Mouse (Mus musculus) cerebellum, adult 9-11 months (tissue): ENCODE results near the gene Hspa8.

Experiments used
- DNase-seq: peaks from one replicate; pipeline ENCODE4 v3.0.0; 2022

Hspa8 gene

DNA sequence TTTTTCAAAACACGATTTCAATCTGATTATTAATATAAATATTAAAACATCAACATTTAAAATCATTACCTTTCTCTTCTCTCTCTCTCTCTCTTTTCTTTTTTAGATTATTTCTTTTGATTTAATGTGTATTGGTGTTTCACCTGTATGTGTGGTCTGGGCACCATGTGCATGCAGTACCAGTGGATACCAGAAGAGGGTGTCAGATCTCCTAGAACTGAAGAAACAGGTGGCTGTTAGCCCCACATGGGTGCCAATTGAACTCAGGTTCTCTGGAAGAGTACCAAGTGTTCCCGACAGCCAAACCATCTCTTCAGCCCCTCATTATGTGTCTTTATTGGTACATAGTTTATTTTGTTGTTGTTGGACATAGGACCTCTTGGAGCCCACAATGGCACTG is 11.1 kb downstream of the Hspa8 start:
- no peak for DNase-seq

DNA sequence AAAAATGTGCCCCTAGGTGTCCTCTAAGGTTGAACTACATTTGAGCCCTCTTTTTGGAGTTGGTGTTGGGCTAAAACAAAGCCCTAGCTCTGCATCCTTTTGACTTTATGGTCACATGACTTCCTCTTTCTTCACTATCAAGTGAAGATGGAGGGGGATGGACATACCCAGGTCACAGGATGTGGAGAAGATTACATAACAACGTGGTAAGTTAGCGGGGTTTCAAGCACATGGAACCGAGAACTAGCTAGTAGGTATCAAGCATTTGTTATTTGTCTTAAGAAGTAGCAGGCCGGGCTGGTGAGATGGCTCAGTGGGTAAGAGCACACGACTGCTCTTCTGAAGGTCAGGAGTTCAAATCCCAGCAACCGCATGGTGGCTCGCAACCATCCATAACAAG is 13.3 kb downstream of the Hspa8 start:
- DNase-seq = no peak

DNA sequence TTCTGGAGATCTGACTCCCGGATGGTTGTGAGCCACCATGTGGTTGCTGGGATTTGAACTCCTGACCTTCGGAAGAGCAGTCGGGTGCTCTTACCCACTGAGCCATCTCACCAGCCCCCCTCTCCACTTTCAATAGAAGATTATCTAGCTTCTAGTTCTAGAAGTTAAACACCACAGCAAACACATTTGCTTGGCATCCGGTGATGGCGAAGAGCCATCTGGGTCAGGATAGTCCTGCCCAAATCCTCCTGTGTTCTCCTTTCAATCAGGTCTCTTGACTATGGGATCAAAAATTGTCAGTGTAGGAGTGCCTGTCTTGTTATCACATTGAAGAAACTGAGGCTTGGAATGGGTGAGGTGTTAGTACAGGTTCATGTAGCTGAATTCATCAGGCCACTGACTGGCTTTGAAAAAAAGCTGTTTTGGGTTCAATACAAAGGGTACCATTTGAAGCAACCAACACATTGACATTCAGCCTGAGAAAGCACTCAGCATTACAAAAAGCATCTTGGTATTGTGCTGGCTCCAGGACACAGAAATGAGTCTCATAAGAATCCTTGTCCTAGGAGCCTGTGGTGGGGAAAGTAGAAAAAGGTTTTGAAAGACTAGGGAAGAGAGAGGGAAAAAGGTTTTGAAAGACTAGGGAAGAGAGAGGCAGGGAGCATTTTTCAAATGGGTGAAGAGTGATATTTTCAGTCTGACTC is 16.7 kb downstream of the Hspa8 start:
- DNase-seq = no peak

DNA sequence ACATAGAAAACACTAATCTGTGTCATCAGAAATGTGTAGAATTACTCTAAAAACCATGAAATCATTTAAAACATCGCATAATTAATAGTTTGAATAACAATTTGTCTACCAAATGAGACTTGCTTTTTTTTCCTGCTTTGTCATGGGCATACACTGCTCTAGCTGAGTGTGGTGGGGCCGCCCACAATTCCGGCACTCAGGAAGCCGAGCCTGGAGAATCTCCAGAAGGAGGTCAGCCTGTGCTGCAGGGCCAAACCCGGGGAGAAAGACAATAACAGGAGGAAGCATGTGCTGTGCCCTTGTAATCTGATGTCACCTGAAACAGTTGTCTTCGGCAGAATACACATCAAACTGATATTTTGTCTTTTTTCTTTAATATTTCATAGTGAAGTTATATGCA is 24.8 kb downstream of the Hspa8 start:
- DNase-seq = no peak

DNA sequence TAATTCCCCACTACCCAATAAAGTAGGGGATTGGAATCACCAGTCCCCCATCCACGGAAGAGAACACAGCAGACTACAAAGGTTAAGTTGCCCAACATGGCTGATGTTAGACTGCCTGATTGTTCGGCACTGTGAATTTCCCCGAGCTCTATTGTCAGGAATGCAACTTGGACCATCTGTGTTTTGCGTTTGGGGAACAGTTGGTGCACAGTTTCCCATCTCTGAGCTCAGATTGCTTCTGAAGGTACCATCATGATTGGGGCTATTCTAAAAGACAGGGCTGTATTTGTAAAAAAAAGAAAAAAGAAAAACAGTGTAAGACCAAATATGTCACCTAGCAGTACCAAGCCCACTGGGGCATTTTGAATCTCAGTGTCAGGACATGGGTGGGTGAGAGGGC is 26.6 kb downstream of the Hspa8 start:
- DNase-seq = no peak

DNA sequence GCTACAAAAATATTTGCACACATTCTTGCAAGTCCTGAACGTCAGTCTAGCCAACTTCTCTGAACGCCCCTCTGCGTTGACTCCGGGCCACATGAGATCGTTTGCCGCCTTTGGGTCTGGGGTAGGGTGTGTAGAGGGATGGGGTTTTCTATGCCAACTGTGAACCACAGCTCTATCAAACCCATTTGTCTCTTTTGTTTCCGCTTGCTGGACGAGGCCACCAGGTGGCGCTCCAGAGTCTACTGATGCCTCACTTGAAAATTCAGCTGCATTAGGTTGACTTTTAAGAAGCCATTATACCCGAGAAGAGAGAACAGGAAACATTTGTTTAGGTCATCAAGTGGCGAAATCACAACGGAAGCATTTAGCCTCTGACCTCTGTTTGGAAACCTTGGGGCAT is 33.8 kb downstream of the Hspa8 start:
- DNase-seq = peak; percentile 67

- DNase-seq = no peak
Observed at GRCm38 (mm10) chr9:40836681-40837080, 35.9 kb downstream of the Hspa8 start.

DNA sequence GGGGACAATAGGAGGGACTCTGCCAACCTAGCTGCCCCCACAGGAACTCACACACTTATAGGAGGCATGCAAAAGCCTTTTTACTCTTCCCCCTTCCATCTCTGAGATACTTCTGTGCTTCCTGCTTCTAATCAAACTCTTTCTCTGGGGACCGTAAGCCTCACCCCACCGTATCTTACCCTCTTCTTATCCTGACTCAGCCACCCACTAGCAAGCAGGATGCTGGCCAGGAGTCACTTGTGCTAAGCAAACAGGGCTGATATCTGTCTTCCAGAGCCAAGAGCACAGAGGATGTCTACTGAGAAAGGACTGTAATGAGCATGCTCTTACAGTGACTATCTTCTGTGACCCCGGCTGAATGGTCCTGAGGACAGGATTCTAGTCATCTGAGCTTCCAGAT is 38.9 kb downstream of the Hspa8 start:
- no peak for DNase-seq

- no peak for DNase-seq
Observed at GRCm38 (mm10) chr9:40851515-40851914, 50.7 kb downstream of the Hspa8 start.

DNA sequence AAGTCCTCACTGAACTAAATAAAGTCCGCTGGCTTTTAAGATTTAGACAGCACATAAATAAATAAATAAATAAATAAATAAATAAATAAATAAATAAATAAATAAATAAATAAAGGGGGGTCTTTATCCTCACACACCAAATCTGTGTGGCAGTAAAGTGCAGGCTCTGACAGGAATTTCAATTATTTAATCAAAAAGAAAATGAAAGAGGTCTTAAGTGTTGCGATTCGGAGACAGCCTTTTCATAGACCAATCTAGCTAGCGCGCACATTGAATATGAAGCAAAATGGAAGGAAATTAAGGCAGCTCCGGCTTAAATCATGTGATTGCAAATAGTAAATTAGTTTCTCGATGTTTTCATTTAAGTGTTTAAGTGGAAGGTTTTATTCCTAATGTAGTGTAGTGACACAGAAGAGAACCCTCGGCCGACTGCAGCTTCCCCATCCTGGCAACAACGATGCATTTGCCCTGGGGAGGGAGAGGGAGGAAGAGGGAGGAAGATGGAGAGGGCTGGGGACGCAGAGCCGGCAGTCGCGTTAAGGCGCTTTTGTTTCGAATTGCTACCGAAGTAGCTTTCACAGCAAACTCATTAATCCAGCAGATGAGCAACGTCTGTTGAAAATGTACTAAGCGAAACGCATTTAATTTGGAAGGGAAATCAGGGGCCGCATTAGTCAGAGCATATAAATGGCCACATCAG is 57.8 kb downstream of the Hspa8 start:
- no peak for DNase-seq

DNA sequence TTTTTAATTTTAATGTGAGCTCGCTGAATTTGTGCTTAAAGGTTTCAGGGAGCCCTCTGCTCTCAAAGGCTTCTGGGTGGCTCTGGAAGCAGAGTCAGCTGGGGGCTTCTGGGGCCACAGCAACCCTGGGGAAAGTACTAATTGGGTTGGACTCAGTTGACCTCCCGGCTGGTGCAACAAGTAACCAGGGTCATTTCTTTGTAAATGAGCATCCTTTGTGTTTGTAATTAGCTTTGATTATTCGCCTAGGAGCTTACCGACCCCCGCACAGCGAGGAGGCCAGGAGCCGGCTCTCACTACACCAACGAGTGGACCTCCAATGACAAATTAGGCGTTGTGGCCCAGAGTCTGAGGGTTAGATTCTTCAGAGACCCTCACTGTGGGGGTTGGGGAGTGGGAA is 58.4 kb downstream of the Hspa8 start:
- no peak for DNase-seq
